8 mouse cellular contexts compared by ENCODE assay signal in genomic region chr17:36943691-36944090, GRCm38 (mm10). TPM values are rescaled to one million over a fixed set of nuclear protein-coding genes. Genes with fewer than 3 reads are reported as not detected.
DNase-seq lines count a peak whose midpoint lies in the region; ATAC-seq and TF ChIP-seq lines count a peak whose summit lies in the region.

No protein-coding gene starts in this region.

- intact Hi-C loops in heart, postnatal 25 days (cut with DNase I): no loop called here
- intact Hi-C loops in gastrocnemius, postnatal 36 days (cut with DNase I): no loop called here

- H3K27me3 ChIP-seq in heart, embryonic 16.5 days (ENCODE audit: control insufficient read depth, insufficient read depth, low read length): peaks cover 61% of the 10 kb centered on the region
- H3K27me3 ChIP-seq in ES-Bruce4 (ENCODE audit: control insufficient read depth, insufficient read depth, low read length, poor library complexity, severe bottlenecking): no peaks in the 10 kb centered on the region
- peaks cover 70% of the 10 kb centered on the region for H3K27me3 ChIP-seq in embryonic facial prominence, embryonic 14.5 days (replicated peaks; ENCODE audit: control insufficient read depth, insufficient read depth, low read length)
- H3K27me3 ChIP-seq in limb, embryonic 13.5 days: peaks cover 73% of the 10 kb centered on the region

- no peak for ATAC-seq in heart, embryonic 16.5 days (replicated peaks; ENCODE audit: extremely low read depth, insufficient read depth, low FRiP score)
- ATAC-seq in embryonic facial prominence, embryonic 14.5 days (ENCODE audit: low read depth): no peak
- ATAC-seq in limb, embryonic 13.5 days (ENCODE audit: low FRiP score, low read depth): no peak

- no peak for DNase-seq in heart, postnatal 25 days (ENCODE audit: low spot score)
- DNase-seq in embryonic facial prominence, embryonic 14.5 days (ENCODE audit: low spot score): no peak
- no peak for DNase-seq in spleen, postnatal 4 days (ENCODE audit: low spot score in 2 of 2)
- DNase-seq in frontal cortex, postnatal 14 days (ENCODE audit: low spot score in 2 of 2): no peak
- DNase-seq in gastrocnemius, postnatal 36 days: no peak

- peaks cover 12% of the 10 kb centered on the region for H3K4me1 ChIP-seq in heart, embryonic 16.5 days (ENCODE audit: control insufficient read depth, insufficient read depth, low read length)
- H3K4me1 ChIP-seq in ES-Bruce4 (ENCODE audit: control insufficient read depth, insufficient read depth, low read length): peaks cover 2% of the 10 kb centered on the region
- peaks cover 6% of the 10 kb centered on the region; the same call in 1 of the 2 replicates for H3K4me1 ChIP-seq in embryonic facial prominence, embryonic 14.5 days (ENCODE audit: control insufficient read depth, insufficient read depth, low read length)
- H3K4me1 ChIP-seq in limb, embryonic 13.5 days: peaks cover 37% of the 10 kb centered on the region

- no peak overlapping the region for H3K27ac ChIP-seq in heart, embryonic 16.5 days (ENCODE audit: low read length)
- H3K27ac ChIP-seq in ES-Bruce4 (ENCODE audit: insufficient read depth, low read length): no peak overlapping the region
- no peak overlapping the region for H3K27ac ChIP-seq in embryonic facial prominence, embryonic 14.5 days (replicated peaks; ENCODE audit: low read depth, low read length)
- no peak overlapping the region for H3K27ac ChIP-seq in limb, embryonic 13.5 days

- no peak overlapping the region for H3K9ac ChIP-seq in heart, embryonic 16.5 days (ENCODE audit: low read length)
- H3K9ac ChIP-seq in ES-Bruce4 (ENCODE audit: low read depth, poor library complexity, severe bottlenecking): peak overlapping the region; percentile 60
- no peak overlapping the region for H3K9ac ChIP-seq in embryonic facial prominence, embryonic 14.5 days (ENCODE audit: low read depth, low read length)
- 0 out of 2 replicates have a peak overlapping the region, but pooled peaks have one; percentile 65 for H3K9ac ChIP-seq in limb, embryonic 13.5 days

- TF ChIP-seq POLR2A in ES-Bruce4 (IDR thresholded peaks at IDR 0.05; ENCODE audit: insufficient read depth, low read length): no peak

- H3K4me3 ChIP-seq in heart, embryonic 16.5 days (ENCODE audit: low read length): peak overlapping the region; percentile 50
- H3K4me3 ChIP-seq in ES-Bruce4 (ENCODE audit: low read depth, low read length): no peak overlapping the region; the same call in 1 of the 2 replicates
- peak overlapping the region; percentile 45; the same call in 1 of the 2 replicates for H3K4me3 ChIP-seq in embryonic facial prominence, embryonic 14.5 days (ENCODE audit: low read depth, low read length)
- H3K4me3 ChIP-seq in limb, embryonic 13.5 days: peak overlapping the region; percentile 49

- WGBS in heart, embryonic 16.5 days: 21% methylated on average over 5 of the region's 5 CpGs
- WGBS in embryonic facial prominence, embryonic 14.5 days: 20% methylated on average over 5 of the region's 5 CpGs
- WGBS in limb, embryonic 13.5 days: 14% methylated on average over 5 of the region's 5 CpGs

- peaks cover 1% of the 10 kb centered on the region for H3K36me3 ChIP-seq in heart, embryonic 16.5 days (ENCODE audit: control insufficient read depth, insufficient read depth)
- H3K36me3 ChIP-seq in ES-Bruce4 (ENCODE audit: control insufficient read depth, insufficient read depth, low read length, poor library complexity, severe bottlenecking): peaks cover under 1% of the 10 kb centered on the region; the same call in 1 of the 2 replicates
- H3K36me3 ChIP-seq in embryonic facial prominence, embryonic 14.5 days (ENCODE audit: control insufficient read depth, insufficient read depth, low read length): peaks cover 2% of the 10 kb centered on the region; the same call in 1 of the 2 replicates
- peaks cover 6% of the 10 kb centered on the region for H3K36me3 ChIP-seq in limb, embryonic 13.5 days

- peak overlapping the region; percentile 74 for H3K4me2 ChIP-seq in heart, embryonic 16.5 days (ENCODE audit: low read depth, low read length)
- H3K4me2 ChIP-seq in embryonic facial prominence, embryonic 14.5 days (ENCODE audit: low read depth, low read length): peak overlapping the region; percentile 70; the same call in 1 of the 2 replicates
- H3K4me2 ChIP-seq in limb, embryonic 13.5 days (replicated peaks): peak overlapping the region; percentile 80

- no peak for TF ChIP-seq EP300 in ES-Bruce4 (IDR thresholded peaks at IDR 0.05; ENCODE audit: insufficient read depth, low read depth, low read length)

- no peaks in the 10 kb centered on the region for H3K9me3 ChIP-seq in heart, embryonic 16.5 days (replicated peaks; ENCODE audit: control insufficient read depth, low read length)
- H3K9me3 ChIP-seq in ES-Bruce4 (replicated peaks; ENCODE audit: control insufficient read depth, insufficient read depth, low read length, poor library complexity, severe bottlenecking): no peaks in the 10 kb centered on the region
- H3K9me3 ChIP-seq in embryonic facial prominence, embryonic 14.5 days (ENCODE audit: control insufficient read depth, low read length): no peaks in the 10 kb centered on the region
- H3K9me3 ChIP-seq in limb, embryonic 13.5 days: no peaks in the 10 kb centered on the region

- no peak for TF ChIP-seq CTCF in ES-Bruce4 (IDR thresholded peaks at IDR 0.05; ENCODE audit: low read depth, low read length)

RNA-seq across cellular contexts. Expression of gene Rnf39, which starts 1.0 kb away (rescaled TPM):
- 0.22 and 0.40 TPM in 2 replicates for polyA plus RNA-seq in heart, embryonic 16.5 days (2015; fragmentation: Nextera tagmentation; extraction: Ambion mirVana)
- total RNA-seq in heart, postnatal 25 days (2021): 1 to 10 TPM in 1 of 2 experiments, under 1 TPM in 1; 0.36 to 1.1 TPM
- 0.88 and 2.5 TPM in 2 replicates for polyA plus RNA-seq in ES-Bruce4 (2011; ENCODE audit: insufficient read depth, insufficient read length, low read depth, missing spikeins)
- polyA plus RNA-seq in embryonic facial prominence, embryonic 14.5 days (2014; fragmentation: Nextera tagmentation; extraction: Ambion mirVana): 1.2 and 2.7 TPM in 2 replicates
- 1.4 and 1.5 TPM in 2 replicates for polyA plus RNA-seq in limb, embryonic 13.5 days (2015; fragmentation: Nextera tagmentation; extraction: Ambion mirVana)
- not detected for total RNA-seq in gastrocnemius, postnatal 36 days (2021)

RNA-seq across cellular contexts. Expression of gene Ppp1r11, which starts 7.8 kb away (rescaled TPM):
- 81.2 and 81.4 TPM in 2 replicates for polyA plus RNA-seq in heart, embryonic 16.5 days (2015; fragmentation: Nextera tagmentation; extraction: Ambion mirVana)
- total RNA-seq in heart, postnatal 25 days (2021): 10 to 100 TPM; 87.4 to 92.9 TPM
- polyA plus RNA-seq in ES-Bruce4 (2011; ENCODE audit: insufficient read depth, insufficient read length, low read depth, missing spikeins): 67.3 and 68.8 TPM in 2 replicates
- polyA plus RNA-seq in embryonic facial prominence, embryonic 14.5 days (2014; fragmentation: Nextera tagmentation; extraction: Ambion mirVana): 125 and 130 TPM in 2 replicates
- polyA plus RNA-seq in limb, embryonic 13.5 days (2015; fragmentation: Nextera tagmentation; extraction: Ambion mirVana): 115 and 118 TPM in 2 replicates
- total RNA-seq in gastrocnemius, postnatal 36 days (2021): 10 to 100 TPM; 48.0 to 56.2 TPM

RNA-seq across cellular contexts. Expression of gene Znrd1, which starts 14.7 kb away (rescaled TPM):
- polyA plus RNA-seq in heart, embryonic 16.5 days (2015; fragmentation: Nextera tagmentation; extraction: Ambion mirVana): 41.6 and 43.7 TPM in 2 replicates
- total RNA-seq in heart, postnatal 25 days (2021): 10 to 100 TPM; 25.9 to 27.4 TPM
- 71.7 and 79.6 TPM in 2 replicates for polyA plus RNA-seq in ES-Bruce4 (2011; ENCODE audit: insufficient read depth, insufficient read length, low read depth, missing spikeins)
- 89.6 and 94.7 TPM in 2 replicates for polyA plus RNA-seq in embryonic facial prominence, embryonic 14.5 days (2014; fragmentation: Nextera tagmentation; extraction: Ambion mirVana)
- 111 and 117 TPM in 2 replicates for polyA plus RNA-seq in limb, embryonic 13.5 days (2015; fragmentation: Nextera tagmentation; extraction: Ambion mirVana)
- 10 to 100 TPM; 16.1 to 17.7 TPM for total RNA-seq in gastrocnemius, postnatal 36 days (2021)

RNA-seq across cellular contexts. Expression of gene Znrd1as, which starts 14.7 kb away (rescaled TPM):
- 7.8 and 9.3 TPM in 2 replicates for polyA plus RNA-seq in heart, embryonic 16.5 days (2015; fragmentation: Nextera tagmentation; extraction: Ambion mirVana)
- 10 to 100 TPM; 11.2 to 14.7 TPM for total RNA-seq in heart, postnatal 25 days (2021)
- polyA plus RNA-seq in ES-Bruce4 (2011; ENCODE audit: insufficient read depth, insufficient read length, low read depth, missing spikeins): 29.6 and 30.5 TPM in 2 replicates
- polyA plus RNA-seq in embryonic facial prominence, embryonic 14.5 days (2014; fragmentation: Nextera tagmentation; extraction: Ambion mirVana): 5.9 and 6.1 TPM in 2 replicates
- 5.7 and 5.8 TPM in 2 replicates for polyA plus RNA-seq in limb, embryonic 13.5 days (2015; fragmentation: Nextera tagmentation; extraction: Ambion mirVana)
- total RNA-seq in gastrocnemius, postnatal 36 days (2021): 10 to 100 TPM; 16.1 to 17.2 TPM

RNA-seq across cellular contexts. Expression of gene 2410137M14Rik, which starts 37.3 kb away (rescaled TPM):
- not detected in 2 replicates for polyA plus RNA-seq in heart, embryonic 16.5 days (2015; fragmentation: Nextera tagmentation; extraction: Ambion mirVana)
- total RNA-seq in heart, postnatal 25 days (2021): under 1 TPM; 0.49 to 0.61 TPM
- polyA plus RNA-seq in ES-Bruce4 (2011; ENCODE audit: insufficient read depth, insufficient read length, low read depth, missing spikeins): 2.9 and 4.7 TPM in 2 replicates
- not detected in 2 replicates for polyA plus RNA-seq in embryonic facial prominence, embryonic 14.5 days (2014; fragmentation: Nextera tagmentation; extraction: Ambion mirVana)
- not detected in 2 replicates for polyA plus RNA-seq in limb, embryonic 13.5 days (2015; fragmentation: Nextera tagmentation; extraction: Ambion mirVana)
- total RNA-seq in gastrocnemius, postnatal 36 days (2021): not detected

Comparison
In these comparisons a context has a peak if more than half of its experiments do, and no peak if none do; other contexts are left out.
1. H3K9ac ChIP-seq: peak in ES-Bruce4 (single experiment) and limb, embryonic 13.5 days (single experiment); none in heart, embryonic 16.5 days (single experiment) and embryonic facial prominence, embryonic 14.5 days (single experiment).
2. Peak in every context shown above with its lines, with median percentiles within 50 percentile points of each other: H3K4me2 ChIP-seq.